Mouse (Mus musculus) gastrocnemius, postnatal 4 days (tissue): ENCODE data around the gene Ssh2. TPM values are rescaled to one million over a fixed set of nuclear protein-coding genes. Genes with fewer than 3 reads are reported as not detected.
A peak's percentile ranks its signal among the peaks of the same experiment; 100 is the strongest.

Experiments
- DNase-seq, 2 experiments: peaks; one replicate each; pipeline ENCODE4 v3.0.0; 2021 to 2022; ENCODE audit warnings: low spot score in 2 of 2, mixed read lengths in 2 of 2
- total RNA-seq, 2 experiments: library from RNA; stranded (reverse); gene quantifications; 2 replicates each; pipeline ENCODE4 v1.2.3; 2021

Gene Ssh2
- total RNA-seq, 2 experiments from 2014 or later, result 29.1 to 35.9 TPM

DNA sequence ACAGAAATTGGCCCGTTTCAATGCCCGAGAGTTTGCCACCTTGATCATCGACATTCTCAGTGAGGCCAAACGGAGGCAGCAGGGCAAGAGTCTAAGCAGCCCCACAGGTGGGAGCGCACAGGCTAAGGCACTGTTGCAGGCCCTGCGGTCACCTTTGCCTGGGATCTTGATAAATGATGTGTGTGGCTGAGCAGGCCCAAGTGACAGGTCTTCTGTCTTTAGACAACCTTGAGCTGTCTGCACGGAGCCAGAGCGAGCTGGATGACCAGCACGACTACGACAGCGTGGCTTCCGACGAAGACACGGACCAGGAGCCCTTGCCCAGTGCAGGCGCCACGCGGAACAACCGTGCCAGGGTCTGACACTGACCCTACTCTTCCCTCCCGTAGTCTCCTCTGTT, 288.3 kb downstream of the Ssh2 start:
- no peak for DNase-seq

DNA sequence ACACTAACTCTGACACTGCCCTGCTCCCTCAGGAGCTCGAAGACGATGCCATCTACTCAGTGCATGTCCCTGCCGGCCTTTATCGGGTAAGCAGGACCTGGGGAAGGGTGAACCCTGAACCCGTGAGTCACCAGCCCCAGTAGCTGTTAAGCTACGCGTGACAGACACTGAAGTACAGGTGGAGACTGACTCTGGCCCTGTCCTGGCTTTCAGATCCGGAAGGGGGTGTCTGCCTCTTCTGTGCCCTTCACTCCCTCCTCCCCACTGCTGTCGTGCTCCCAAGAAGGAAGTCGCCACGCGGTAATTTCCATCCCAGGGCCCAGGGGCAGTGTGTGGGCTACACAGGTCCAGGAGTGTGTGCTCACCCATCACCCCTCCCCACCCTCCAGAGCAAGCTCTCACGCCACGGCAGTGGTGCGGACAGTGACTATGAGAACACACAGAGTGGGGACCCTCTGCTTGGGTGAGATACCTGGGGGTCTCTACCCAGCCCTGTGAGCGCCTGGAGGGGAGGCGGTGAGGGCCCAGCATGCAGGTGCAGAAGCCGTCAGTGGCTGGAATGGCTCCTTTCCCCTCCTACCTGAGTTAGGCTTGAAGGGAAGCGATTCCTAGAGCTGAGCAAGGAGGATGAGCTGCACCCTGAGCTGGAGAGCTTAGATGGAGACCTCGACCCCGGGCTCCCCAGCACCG, 289.3 kb downstream of the Ssh2 start:
- DNase-seq, result no peak

DNA sequence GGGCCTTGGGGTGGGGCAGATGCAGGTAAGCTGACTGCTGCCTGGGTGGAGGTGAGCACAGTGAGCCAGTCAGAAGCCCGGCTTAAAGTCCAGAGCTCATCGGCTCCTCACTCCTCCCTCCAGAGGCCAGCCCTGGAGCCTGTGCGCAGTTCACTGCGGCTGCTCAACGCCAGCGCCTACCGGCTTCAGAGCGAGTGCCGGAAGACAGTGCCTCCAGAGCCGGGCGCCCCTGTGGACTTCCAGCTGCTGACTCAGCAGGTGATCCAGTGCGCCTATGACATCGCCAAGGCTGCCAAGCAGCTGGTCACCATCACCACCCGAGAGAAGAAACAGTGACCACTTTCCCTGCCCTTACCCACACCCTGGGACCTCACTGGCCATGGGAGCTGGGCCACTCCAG, 290.2 kb downstream of the Ssh2 start:
- no peak for DNase-seq

DNA sequence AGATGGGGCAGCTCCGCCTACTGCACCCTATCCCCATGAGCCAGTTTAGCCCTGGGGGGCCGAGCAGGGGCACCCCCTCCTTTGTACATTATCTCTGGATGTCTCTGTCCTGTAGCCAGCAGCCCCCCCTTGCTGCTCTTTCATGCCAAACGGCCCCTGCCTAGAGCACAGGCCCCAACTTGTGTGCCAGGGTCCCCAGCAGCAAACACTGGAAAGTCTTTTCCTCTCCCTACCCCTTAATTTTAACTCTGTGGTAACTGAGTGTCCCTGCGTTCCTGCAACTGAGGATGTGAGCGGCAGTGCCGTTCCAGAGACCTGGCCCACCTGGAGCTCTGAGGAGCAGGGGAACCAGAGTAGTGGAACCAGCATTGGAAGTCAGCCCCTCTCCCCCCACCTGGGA, 290.9 kb downstream of the Ssh2 start:
- no peak for DNase-seq

DNA sequence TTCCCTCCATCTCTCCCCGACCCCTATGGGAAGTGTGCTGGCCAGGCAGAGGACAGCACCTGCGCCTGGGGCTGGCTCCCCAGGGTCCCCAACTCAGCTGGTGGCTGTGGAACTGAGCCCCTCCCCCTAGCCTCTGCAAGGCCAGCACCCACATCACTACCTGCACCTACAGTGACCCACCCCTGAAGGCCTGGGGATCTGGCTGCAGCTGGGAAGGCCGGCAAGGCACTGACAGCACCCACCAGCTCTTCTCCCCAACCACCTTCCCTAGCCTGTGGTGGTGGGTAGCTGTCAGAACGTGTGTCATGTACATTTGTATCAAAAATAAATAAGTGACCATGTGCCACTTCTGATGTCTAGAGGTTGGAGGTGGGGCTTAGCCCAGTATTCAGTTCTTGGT, 291.3 kb downstream of the Ssh2 start:
- DNase-seq, result no peak

DNA sequence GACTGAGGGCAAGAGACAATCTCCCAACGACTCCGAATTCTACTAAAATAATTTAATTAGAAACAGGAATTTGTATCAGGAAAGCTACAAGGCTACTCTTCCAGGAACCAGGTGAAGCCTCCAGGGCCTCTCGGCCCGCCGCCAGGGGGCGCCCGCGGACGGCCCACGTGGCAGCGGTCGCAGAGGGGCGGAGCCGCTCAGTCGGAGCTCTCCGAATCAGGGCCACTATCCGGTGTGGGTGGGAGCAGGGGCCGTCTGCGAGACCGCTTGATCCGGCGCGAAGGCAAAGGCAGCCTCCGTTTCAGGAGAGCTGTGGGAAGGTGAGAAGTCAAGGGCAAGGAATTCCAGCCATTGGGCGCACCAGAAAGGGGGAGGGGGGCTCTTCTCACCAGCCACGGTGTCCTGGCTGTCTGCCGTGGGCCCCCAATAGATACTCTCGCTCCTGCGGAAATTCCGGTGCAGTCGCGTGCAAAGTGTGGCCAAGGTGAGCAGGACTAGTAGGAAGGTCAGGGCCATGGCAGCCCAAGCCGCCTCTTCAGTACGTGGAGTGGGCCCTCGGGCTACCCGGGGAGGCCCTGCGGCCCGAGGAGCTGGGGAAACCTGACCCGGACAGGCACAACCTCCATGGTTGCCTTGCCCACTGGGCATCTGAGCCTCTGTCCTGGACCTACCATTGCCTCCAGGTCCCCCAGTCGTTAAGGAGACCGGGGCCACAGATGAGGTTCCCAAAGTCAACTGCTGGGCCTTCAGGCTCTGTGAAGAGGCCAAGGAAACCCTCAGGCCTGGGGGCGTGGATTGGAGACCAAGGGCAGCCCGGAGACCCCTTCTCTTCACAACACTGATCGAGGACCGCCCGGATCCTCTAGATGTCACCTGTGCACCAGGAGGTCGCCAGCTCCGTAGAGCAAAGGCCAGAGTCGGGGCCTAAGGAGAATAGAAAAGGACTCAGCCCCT, 292.3 kb downstream of the Ssh2 start:
- peak; percentile 83 for DNase-seq

Other genes with a start within 250 kb of the Ssh2 start
- 1 to 10 TPM; 1.5 to 2.9 TPM for gene Slc6a4, start 217.7 kb upstream of the Ssh2 start, total RNA-seq
- gene Nsrp1, start 137.9 kb upstream of the Ssh2 start, total RNA-seq, result 10 to 100 TPM; 15.9 to 16.2 TPM
- 1 to 10 TPM in 1 of 2 experiments, under 1 TPM in 1; 0.57 to 1.2 TPM for gene Efcab5, start 27.3 kb upstream of the Ssh2 start, total RNA-seq
- gene Coro6, start 246.1 kb downstream of the Ssh2 start, total RNA-seq, result 10 to 100 TPM; 82.0 to 90.3 TPM